Mouse (Mus musculus) small intestine, adult 2 months (tissue): Measurements from ENCODE around the gene Cenpt. TPM values are rescaled to one million over a fixed set of nuclear protein-coding genes. Genes with fewer than 3 reads are reported as not detected.

Experiments
- H3K27ac ChIP-seq: fragments of 200-500 bp; 2 replicates; pipeline ENCODE4 v1.5.1; 2012; ENCODE audit warnings: low read depth, low read length, control low read depth, inconsistent platforms; ENCODE audit not compliant: insufficient read depth
- H3K27me3 ChIP-seq: fragments of 200-500 bp; 2 replicates; pipeline ENCODE4 v1.6.1; 2012; ENCODE audit warnings: mild to moderate bottlenecking, moderate library complexity, low read length, inconsistent platforms; ENCODE audit not compliant: control insufficient read depth, insufficient read depth
- H3K36me3 ChIP-seq: fragments of 200-500 bp; 2 replicates; pipeline ENCODE4 v1.6.1; 2012; ENCODE audit warnings: mild to moderate bottlenecking, low read length, control low read depth, inconsistent platforms; ENCODE audit not compliant: control insufficient read depth, insufficient read depth
- H3K4me1 ChIP-seq: fragments of 200-500 bp; 2 replicates; pipeline ENCODE4 v1.6.1; 2012; ENCODE audit warnings: low read length, inconsistent platforms, mixed read lengths; ENCODE audit not compliant: control insufficient read depth, insufficient read depth, insufficient read length
- H3K4me3 ChIP-seq: fragments of 200-500 bp; 2 replicates; pipeline ENCODE4 v1.5.1; 2012; ENCODE audit warnings: low read depth, mild to moderate bottlenecking, control low read depth, inconsistent platforms, low read length, moderate library complexity
- CTCF ChIP-seq: fragments of 200-500 bp; IDR thresholded peaks from 2 replicates; pipeline ENCODE4 v1.5.1; 2012; ENCODE audit warnings: low read depth, mild to moderate bottlenecking, control low read depth, inconsistent platforms, low read length, moderate library complexity, mixed read lengths; ENCODE audit not compliant: insufficient replicate concordance, insufficient read length; ENCODE audit errors: extremely low read depth
- POLR2A ChIP-seq: fragments of 200-500 bp; IDR thresholded peaks from 2 replicates; pipeline ENCODE4 v1.6.1; 2012; ENCODE audit warnings: low read depth, mild to moderate bottlenecking, control low read depth, inconsistent platforms, low read length, moderate library complexity
- WGBS: fragments of 180-500 bp; shearing (Covaris S2); methylation state at CpG from one replicate; pipeline ENCODE4 v1.1.7; 2018; 5-methylcytosine and 5-hydroxymethylcytosine counted together
- polyA plus RNA-seq: library from polyadenylated mRNA; depleted of rRNA; stranded (reverse); fragments of >200 nt; gene quantifications from 2 replicates; pipeline ENCODE4 v1.2.3, GENCODE M21; 2012

Cenpt gene
- polyA plus RNA-seq, 1 experiment: 9.7 TPM

GRCm38 (mm10) chr8:105826861-105827848 lies 25.9 kb downstream of the Cenpt start, which contains the start of the genes Ranbp10 and Tsnaxip1:
Ranbp10 (minus strand) TSS chr8:105827350.
Tsnaxip1 (plus strand) TSS chr8:105827731.
- Histone ChIP-seq H3K27ac (peak within 1 kb of the TSS; percentile 53), H3K36me3 (peaks cover 6% of the 10 kb centered on the region), H3K4me1 (peaks cover 7% of the 10 kb centered on the region; the same call in 1 of the 2 replicates), H3K4me3 (peak within 1 kb of the TSS; percentile 79), H3K27me3 (no peaks in the 10 kb centered on the region)
- no peak for TF ChIP-seq CTCF
- peak; percentile 75 for TF ChIP-seq POLR2A
- WGBS: under 1% methylated on average over 52 of the region's 52 CpGs

- no peak for TF ChIP-seq CTCF
- peaks cover 7% of the 10 kb centered on the region; the same call in 1 of the 2 replicates for H3K4me1 ChIP-seq
- under 1% methylated on average over 4 of the region's 4 CpGs for WGBS
- H3K27ac ChIP-seq: 0 out of 2 replicates have a peak overlapping the region, but pooled peaks have one; percentile 9
- H3K36me3 ChIP-seq: peaks cover 10% of the 10 kb centered on the region
- no peaks in the 10 kb centered on the region for H3K27me3 ChIP-seq
- peak overlapping the region; percentile 79 for H3K4me3 ChIP-seq
Observed at GRCm38 (mm10) chr8:105826379-105826778, 26.7 kb downstream of the Cenpt start.

- no peak overlapping the region for H3K27ac ChIP-seq
- no peaks in the 10 kb centered on the region for H3K27me3 ChIP-seq
- 50% methylated on average over 4 of the region's 4 CpGs for WGBS
- TF ChIP-seq CTCF (no peak), POLR2A (no peak)
- peaks cover 12% of the 10 kb centered on the region for H3K36me3 ChIP-seq
- H3K4me1 ChIP-seq: peaks cover 7% of the 10 kb centered on the region; the same call in 1 of the 2 replicates
- H3K4me3 ChIP-seq: no peak overlapping the region
Observed at GRCm38 (mm10) chr8:105825506-105825905, 27.6 kb downstream of the Cenpt start.

GRCm38 (mm10) chr8:105820925-105821324 lies 32.2 kb downstream of the Cenpt start:
- Histone ChIP-seq H3K27ac (no peak overlapping the region), H3K4me1 (peaks cover 2% of the 10 kb centered on the region; the same call in 1 of the 2 replicates)
- WGBS: 79% methylated on average over 1 of the region's 1 CpGs

GRCm38 (mm10) chr8:105819659-105820058 lies 33.4 kb downstream of the Cenpt start:
- TF ChIP-seq CTCF (no peak), POLR2A (no peak)
- no peak overlapping the region for H3K27ac ChIP-seq
- H3K4me1 ChIP-seq: no peaks in the 10 kb centered on the region
- no peaks in the 10 kb centered on the region for H3K27me3 ChIP-seq
- WGBS: 89% methylated on average over 3 of the region's 3 CpGs
- H3K36me3 ChIP-seq: peaks cover 12% of the 10 kb centered on the region
- H3K4me3 ChIP-seq: no peak overlapping the region

More at GRCm38 (mm10) chr8:105820925-105821324, 32.2 kb downstream of the Cenpt start:
- Histone ChIP-seq H3K36me3 (peaks cover 12% of the 10 kb centered on the region), H3K4me3 (no peak overlapping the region), H3K27me3 (no peaks in the 10 kb centered on the region)
- TF ChIP-seq CTCF: no peak
- no peak for TF ChIP-seq POLR2A

- WGBS: 94% methylated on average over 6 of the region's 6 CpGs
- no peak overlapping the region for H3K4me3 ChIP-seq
- H3K27ac ChIP-seq: no peak overlapping the region
- H3K36me3 ChIP-seq: peaks cover 2% of the 10 kb centered on the region; the same call in 1 of the 2 replicates
- TF ChIP-seq POLR2A (no peak), CTCF (no peak)
- H3K27me3 ChIP-seq: no peaks in the 10 kb centered on the region
- peaks cover 18% of the 10 kb centered on the region for H3K4me1 ChIP-seq
Observed at GRCm38 (mm10) chr8:105813241-105813640, 39.8 kb downstream of the Cenpt start.

- no peaks in the 10 kb centered on the region for H3K27me3 ChIP-seq
- no peak overlapping the region for H3K4me3 ChIP-seq
- TF ChIP-seq CTCF (no peak), POLR2A (no peak)
- H3K4me1 ChIP-seq: peaks cover 18% of the 10 kb centered on the region
- H3K27ac ChIP-seq: no peak overlapping the region
- H3K36me3 ChIP-seq: peaks cover 2% of the 10 kb centered on the region; the same call in 1 of the 2 replicates
- WGBS: 66% methylated on average over 5 of the region's 5 CpGs
Observed at GRCm38 (mm10) chr8:105812511-105812910, 40.6 kb downstream of the Cenpt start.
